Mouse (Mus musculus) Patski (cell line): ENCODE data around the gene Stn1. TPM values are rescaled to one million over a fixed set of nuclear protein-coding genes. Genes with fewer than 3 reads are reported as not detected.
A peak's percentile ranks its signal among the peaks of the same experiment; 100 is the strongest.

Source experiments
- ATAC-seq: fragments of 100-300 bp; one replicate; pipeline ENCODE4 v1.8.0; 2021
- CTCF ChIA-PET: fragments of 350-600 bp; sonication (Branson Sonifier 250); formaldehyde crosslinking; loops from one replicate; lab custom pipeline; 2022; ENCODE audit warnings: inconsistent platforms; lab: Charles Lee
- POLR2A ChIA-PET: fragments of 350-600 bp; sonication (Branson Sonifier 250); formaldehyde crosslinking; loops from one replicate; lab custom pipeline; 2022; ENCODE audit warnings: antibody characterized with exemption, inconsistent platforms; lab: Charles Lee
- DNase-seq: peaks from one replicate; pipeline ENCODE4 v3.0.0-alpha.2; 2011; ENCODE audit warnings: low read depth, low spot score
- H3K27me3 ChIP-seq: fragments of 371-371 bp; one replicate; pipeline ENCODE4 v1.5.1; 2021
- CTCF ChIP-seq: fragments of 100-300 bp; IDR thresholded peaks from one replicate; pipeline ENCODE4 v1.5.1; 2021
- in situ Hi-C: fragments of 300-500 bp; cut with MboI; formaldehyde crosslinking; loops from 3 replicates; pipeline ENCODE4 v1.11.1; 2018; ENCODE audit warnings: low pct_unique_long_range_greater_than_20kb, mixed read lengths
- polyA plus RNA-seq: library from polyadenylated mRNA; unstranded; gene quantifications from one replicate; pipeline ENCODE4 v1.2.3, GENCODE M21; 2021

Stn1 gene
- polyA plus RNA-seq, 1 experiment from 2014 or later: 18.3 TPM

DNA sequence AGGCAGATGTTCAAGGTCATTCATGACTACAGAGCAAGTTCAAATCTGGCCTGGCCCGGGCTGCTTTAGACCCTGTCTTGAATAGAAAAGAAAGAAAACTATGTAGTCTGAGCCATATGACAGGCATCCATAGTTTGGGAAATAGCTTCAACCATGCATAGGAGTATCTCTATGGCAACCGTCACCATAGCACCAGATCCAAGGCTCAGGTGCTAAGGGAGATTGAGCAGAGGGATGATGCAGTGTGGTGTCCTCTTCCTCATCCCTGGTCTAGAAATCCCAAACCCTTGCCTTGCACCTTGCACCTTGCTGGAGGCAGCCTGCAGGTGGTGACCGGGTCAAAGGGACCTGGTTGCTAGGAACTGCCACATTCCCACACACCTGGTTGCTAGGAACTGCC lies 53.2 kb downstream of the Stn1 start:
- ATAC-seq (no peak), DNase-seq (no peak)
- ChIA-PET POLR2A (no interaction called here), CTCF (no interaction called here)
- no peak for TF ChIP-seq CTCF
- in situ Hi-C loops: loop anchor here (10.0 kb wide), 1 partner anchor 119 kb away; no protein-coding TSS in a partner anchor
- no peaks in the 10 kb centered on the region for H3K27me3 ChIP-seq

DNA sequence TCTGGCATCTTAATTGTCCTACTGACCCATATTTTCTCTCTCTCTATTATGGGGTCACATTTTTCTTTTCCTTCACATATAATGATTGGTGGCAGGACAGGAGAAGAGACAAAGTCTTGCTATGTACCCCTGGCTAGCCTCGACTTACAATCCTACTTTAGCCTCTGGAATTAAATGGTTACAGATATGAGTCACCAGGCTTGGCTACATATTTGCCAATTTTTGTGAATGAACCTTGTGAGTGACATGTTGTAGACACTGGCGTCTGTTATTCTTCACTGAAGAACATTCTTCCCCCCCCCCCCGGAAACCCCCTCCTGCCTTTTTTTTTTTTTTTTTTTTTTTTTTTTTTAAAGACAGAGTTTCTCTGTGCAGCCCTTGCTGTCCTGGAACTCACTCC lies 54.0 kb downstream of the Stn1 start:
- ATAC-seq: no peak

DNA sequence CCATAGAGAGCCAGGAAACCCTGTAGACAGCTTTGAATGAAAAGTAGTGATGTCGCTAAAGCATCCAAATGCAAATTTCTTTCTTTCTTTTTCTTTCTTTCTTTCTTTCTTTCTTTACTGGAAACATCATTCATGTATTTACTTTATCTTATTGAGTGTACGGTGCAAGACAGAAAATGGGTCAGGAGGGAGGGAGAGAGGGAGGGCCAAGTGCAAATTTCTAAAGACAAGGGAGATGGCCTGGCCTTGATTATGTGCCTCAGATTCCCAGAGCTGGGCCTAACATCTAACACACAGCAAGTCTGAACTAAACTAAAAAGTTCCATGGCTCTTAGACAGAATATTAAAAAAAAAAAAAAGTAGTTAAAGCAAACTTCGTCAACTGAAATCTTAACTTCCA lies 63.9 kb downstream of the Stn1 start:
- TF ChIP-seq CTCF: no peak
- CTCF ChIA-PET: interaction anchor here (1.2 kb wide), 1 partner anchor 117 kb away, joined by 4 read pairs; no protein-coding TSS in a partner anchor
- peaks cover 18% of the 10 kb centered on the region for H3K27me3 ChIP-seq
- no peak for ATAC-seq
- no peak for DNase-seq
- POLR2A ChIA-PET: interaction anchor here (0.6 kb wide), 1 partner anchor 10 kb away, joined by 3 read pairs; no protein-coding TSS in a partner anchor
- in situ Hi-C loops: no loop called here

More for the DNA sequence above, 54.0 kb downstream of the Stn1 start:
- no peak for DNase-seq
- in situ Hi-C loops: loop anchor here (10.0 kb wide), 1 partner anchor 119 kb away; no protein-coding TSS in a partner anchor
- H3K27me3 ChIP-seq: no peaks in the 10 kb centered on the region
- ChIA-PET CTCF (no interaction called here), POLR2A (interaction anchor here (0.6 kb wide), 1 partner anchor 10 kb away, joined by 3 read pairs; no protein-coding TSS in a partner anchor)
- TF ChIP-seq CTCF: no peak

DNA sequence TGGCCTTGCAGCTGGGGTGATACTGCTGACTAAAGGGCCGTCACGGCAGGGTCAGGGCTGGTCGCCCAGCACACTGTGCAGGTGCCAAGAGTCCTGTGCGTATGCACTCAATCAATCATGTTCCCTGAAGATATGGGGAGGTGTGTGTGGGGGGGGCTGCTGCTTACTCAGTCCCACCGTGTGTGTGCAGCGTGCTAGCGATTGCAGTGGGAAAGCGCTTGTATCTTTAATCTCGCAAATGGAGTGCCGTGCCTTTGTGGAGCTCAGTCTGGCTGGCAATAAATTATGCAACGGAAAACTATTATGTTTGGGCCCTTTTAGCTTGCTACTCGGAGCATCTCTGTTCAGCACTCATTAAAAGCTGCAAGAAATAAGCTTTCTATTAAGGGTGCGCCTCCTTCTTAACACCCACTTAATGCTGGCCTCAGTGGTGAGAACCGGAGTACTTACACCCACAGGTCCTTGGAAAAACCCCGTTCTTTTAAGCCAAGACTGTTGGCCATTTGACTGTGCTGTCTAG lies 64.4 kb downstream of the Stn1 start:
- ATAC-seq: no peak
- H3K27me3 ChIP-seq: peaks cover 18% of the 10 kb centered on the region
- in situ Hi-C loops: no loop called here
- TF ChIP-seq CTCF: no peak
- no peak for DNase-seq
- CTCF ChIA-PET: interaction anchor here (1.2 kb wide), 1 partner anchor 116 kb away, joined by 4 read pairs; no protein-coding TSS in a partner anchor
- POLR2A ChIA-PET: interaction anchor here (0.6 kb wide), 1 partner anchor 10 kb away, joined by 3 read pairs; no protein-coding TSS in a partner anchor

DNA sequence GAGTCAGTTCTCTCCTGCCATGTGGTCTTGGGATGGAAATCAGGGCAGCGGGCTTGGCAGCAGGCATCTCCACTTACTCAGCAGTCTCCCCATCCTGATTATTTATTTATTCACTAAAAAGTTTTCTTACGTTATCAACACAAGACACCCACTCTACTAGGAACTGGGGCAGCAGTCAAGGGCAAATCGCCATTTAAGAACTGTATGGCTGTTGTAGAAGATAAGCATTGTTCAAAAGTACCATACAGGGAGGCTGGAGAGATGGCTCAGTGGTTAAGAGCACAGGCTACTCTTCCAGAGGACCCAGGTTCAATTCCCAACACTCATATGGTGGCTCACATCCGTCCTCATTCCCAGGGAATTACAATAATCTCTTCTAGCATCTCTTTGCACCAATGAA lies 65.5 kb downstream of the Stn1 start:
- ChIA-PET CTCF (interaction anchor here (1.5 kb wide), 1 partner anchor 115 kb away, joined by 4 read pairs; no protein-coding TSS in a partner anchor), POLR2A (no interaction called here)
- DNase-seq: no peak
- H3K27me3 ChIP-seq: peaks cover 18% of the 10 kb centered on the region
- no peak for ATAC-seq
- in situ Hi-C loops: no loop called here
- no peak for TF ChIP-seq CTCF

- ATAC-seq: no peak
- in situ Hi-C loops: loop anchor here (5.0 kb wide), 1 partner anchor 34 kb away; no protein-coding TSS in a partner anchor
- ChIA-PET CTCF (interaction anchor here (1.5 kb wide), 1 partner anchor 112 kb away, joined by 4 read pairs; no protein-coding TSS in a partner anchor), POLR2A (no interaction called here)
- TF ChIP-seq CTCF: no peak
- no peak for DNase-seq
- peaks cover 31% of the 10 kb centered on the region for H3K27me3 ChIP-seq
Observed at GRCm38 (mm10) chr19:47468750-47469149, 68.6 kb downstream of the Stn1 start.

DNA sequence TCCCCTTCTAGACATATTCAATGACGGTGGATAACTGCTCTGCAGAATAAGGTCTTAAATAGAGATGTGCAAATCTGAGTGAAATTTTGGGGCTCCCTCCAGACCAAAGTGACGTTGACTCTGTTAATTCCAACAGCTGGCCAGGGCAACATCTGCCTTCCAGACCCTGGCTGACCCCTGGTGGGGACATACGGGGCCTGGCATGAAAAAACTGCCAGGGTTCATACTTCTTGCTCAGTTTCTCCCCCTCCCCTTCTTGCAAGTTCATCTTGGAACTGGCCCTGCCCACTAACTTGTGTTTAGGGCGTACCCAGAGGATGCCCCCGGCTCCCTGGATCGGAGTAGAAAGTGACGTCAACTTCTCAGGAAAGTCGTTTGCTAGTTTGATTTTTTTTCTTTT lies 70.5 kb downstream of the Stn1 start:
- in situ Hi-C loops: loop anchor here (5.0 kb wide), 1 partner anchor 36 kb away; no protein-coding TSS in a partner anchor
- DNase-seq (no peak), ATAC-seq (no peak)
- ChIA-PET CTCF (no interaction called here), POLR2A (no interaction called here)
- H3K27me3 ChIP-seq: peaks cover 37% of the 10 kb centered on the region
- no peak for TF ChIP-seq CTCF

GRCm38 (mm10) chr19:47465467-47465866 lies 71.8 kb downstream of the Stn1 start:
- ATAC-seq (no peak), DNase-seq (no peak)
- no peak for TF ChIP-seq CTCF
- POLR2A ChIA-PET: no interaction called here
- in situ Hi-C loops: loop anchor here (5.0 kb wide), 1 partner anchor 37 kb away; no protein-coding TSS in a partner anchor
- peaks cover 35% of the 10 kb centered on the region for H3K27me3 ChIP-seq
- CTCF ChIA-PET: interaction anchor here (0.9 to 1.5 kb wide), 5 partner anchors 10 to 270 kb away, joined by 3 to 6 read pairs (median 3); no protein-coding TSS in a partner anchor

GRCm38 (mm10) chr19:47464304-47465241 lies 72.7 kb downstream of the Stn1 start, which contains the start of gene Sh3pxd2a:
Gene Sh3pxd2a (minus strand): TSS chr19:47464401.
- DNase-seq (no peak), ATAC-seq (peak; percentile 40)
- in situ Hi-C loops: loop anchor here (5.0 kb wide), 1 partner anchor 38 kb away; no protein-coding TSS in a partner anchor
- peak; percentile 3 for TF ChIP-seq CTCF
- CTCF ChIA-PET: interaction anchor here (0.9 to 3.5 kb wide), 6 partner anchors 9 to 270 kb away, joined by 3 to 9 read pairs (median 3); no protein-coding TSS in a partner anchor
- H3K27me3 ChIP-seq: peaks cover 32% of the 10 kb centered on the region
- POLR2A ChIA-PET: no interaction called here
